Mouse (Mus musculus) splenic B cell, adult 2 months (primary cell): ENCODE measurements around the gene Ptprd.

Source experiments
- DNase-seq: peaks from one replicate; pipeline ENCODE4 v3.0.0-alpha.2; 2011; ENCODE audit warnings: low read depth, low spot score
- H3K27me3 ChIP-seq: 2 replicates; pipeline ENCODE4 v1.6.1; 2012; ENCODE audit warnings: mild to moderate bottlenecking, low read length, moderate library complexity, mixed read lengths; ENCODE audit not compliant: control insufficient read depth, poor library complexity, insufficient read depth, severe bottlenecking
- H3K36me3 ChIP-seq: 2 replicates; pipeline ENCODE4 v1.6.1; 2012; ENCODE audit warnings: mild to moderate bottlenecking, low read length, moderate library complexity, mixed read lengths; ENCODE audit not compliant: control insufficient read depth, poor library complexity, insufficient read depth, severe bottlenecking

Gene Ptprd

GRCm38 (mm10) chr4:77310127-77310788 is 901.5 kb downstream of the Ptprd start:
- DNase-seq = no peak
- Histone ChIP-seq H3K27me3 (no peaks in the 10 kb centered on the region), H3K36me3 (no peaks in the 10 kb centered on the region)

DNA sequence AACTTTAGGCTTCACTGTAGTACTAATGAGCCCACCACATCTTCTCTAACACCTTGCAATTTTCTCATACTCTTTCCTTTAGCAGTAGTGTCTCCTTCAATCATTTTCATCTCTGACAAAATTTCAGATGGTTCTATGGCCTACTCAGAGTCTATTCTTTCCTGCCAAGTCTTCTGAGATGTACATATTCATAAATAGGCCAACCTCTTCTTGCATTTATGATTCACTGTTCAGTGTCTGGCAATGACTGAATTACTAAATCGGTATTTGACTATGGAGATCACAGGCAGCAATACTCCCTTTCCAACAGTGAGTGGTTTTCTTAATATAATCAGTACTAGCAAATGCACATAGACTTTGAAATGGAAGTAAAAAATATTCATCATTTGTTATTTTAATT is 928.3 kb downstream of the Ptprd start:
- no peaks in the 10 kb centered on the region for H3K27me3 ChIP-seq
- DNase-seq = no peak
- H3K36me3 ChIP-seq = no peaks in the 10 kb centered on the region

GRCm38 (mm10) chr4:77277913-77278312 is 933.8 kb downstream of the Ptprd start:
- Histone ChIP-seq H3K27me3 (no peaks in the 10 kb centered on the region), H3K36me3 (no peaks in the 10 kb centered on the region)
- DNase-seq = no peak

- DNase-seq = no peak
- Histone ChIP-seq H3K36me3 (no peaks in the 10 kb centered on the region), H3K27me3 (no peaks in the 10 kb centered on the region)
Measured at GRCm38 (mm10) chr4:77259972-77260290, 951.8 kb downstream of the Ptprd start.

- no peaks in the 10 kb centered on the region for H3K27me3 ChIP-seq
- H3K36me3 ChIP-seq = no peaks in the 10 kb centered on the region
- no peak for DNase-seq
Measured at GRCm38 (mm10) chr4:77259250-77259971, 952.4 kb downstream of the Ptprd start.

- Histone ChIP-seq H3K27me3 (no peaks in the 10 kb centered on the region), H3K36me3 (no peaks in the 10 kb centered on the region)
- DNase-seq = no peak
Measured at GRCm38 (mm10) chr4:77251188-77251587, 960.6 kb downstream of the Ptprd start.

GRCm38 (mm10) chr4:77249801-77250200 is 962.0 kb downstream of the Ptprd start:
- no peak for DNase-seq
- no peaks in the 10 kb centered on the region for H3K27me3 ChIP-seq

GRCm38 (mm10) chr4:77248918-77249317 is 962.8 kb downstream of the Ptprd start:
- H3K36me3 ChIP-seq = no peaks in the 10 kb centered on the region
- no peak for DNase-seq
- no peaks in the 10 kb centered on the region for H3K27me3 ChIP-seq

More at GRCm38 (mm10) chr4:77249801-77250200, 962.0 kb downstream of the Ptprd start:
- no peaks in the 10 kb centered on the region for H3K36me3 ChIP-seq

- DNase-seq = no peak
- H3K27me3 ChIP-seq = no peaks in the 10 kb centered on the region
- no peaks in the 10 kb centered on the region for H3K36me3 ChIP-seq
Measured at GRCm38 (mm10) chr4:77241852-77242455, 969.8 kb downstream of the Ptprd start.

DNA sequence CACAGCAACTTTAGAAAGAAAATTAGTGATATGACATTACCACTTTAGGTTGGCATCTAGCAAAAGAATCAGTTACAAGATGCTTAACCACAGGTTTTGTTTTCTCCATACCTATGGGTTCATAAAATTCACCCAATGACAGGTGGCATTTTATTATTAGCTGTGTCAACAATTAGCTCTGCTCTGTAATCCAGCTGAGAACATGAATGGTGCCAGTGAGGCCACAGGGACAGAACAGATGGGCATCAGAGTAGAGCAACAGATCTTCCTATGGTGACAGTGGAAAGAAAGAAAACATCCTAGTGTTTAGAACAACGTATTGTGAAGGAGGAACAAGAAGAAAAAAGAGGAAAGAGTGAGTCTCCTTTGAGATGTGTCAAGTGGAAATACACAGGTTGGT is 973.6 kb downstream of the Ptprd start:
- no peak for DNase-seq
- no peaks in the 10 kb centered on the region for H3K36me3 ChIP-seq
- H3K27me3 ChIP-seq = no peaks in the 10 kb centered on the region

DNA sequence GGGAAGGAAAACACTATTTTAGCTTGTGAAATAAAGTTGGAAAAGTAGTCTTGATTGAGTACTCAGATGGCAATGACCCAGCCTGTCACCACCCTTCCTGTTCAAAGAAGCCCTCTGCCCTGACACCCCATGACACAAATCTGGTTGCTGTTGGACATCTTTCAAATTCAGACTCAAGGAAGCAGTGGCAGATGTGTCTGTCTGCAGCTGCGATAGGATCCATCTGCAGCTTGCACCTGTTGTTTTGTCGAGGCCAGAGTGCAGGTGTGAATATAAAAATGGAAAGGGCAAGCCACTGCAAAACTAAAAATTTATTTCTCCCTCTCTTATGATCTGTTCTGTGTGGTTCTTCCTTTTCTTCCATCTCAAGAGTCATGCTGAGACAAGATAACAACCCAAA is 978.5 kb downstream of the Ptprd start:
- Histone ChIP-seq H3K36me3 (no peaks in the 10 kb centered on the region), H3K27me3 (no peaks in the 10 kb centered on the region)
- no peak for DNase-seq

DNA sequence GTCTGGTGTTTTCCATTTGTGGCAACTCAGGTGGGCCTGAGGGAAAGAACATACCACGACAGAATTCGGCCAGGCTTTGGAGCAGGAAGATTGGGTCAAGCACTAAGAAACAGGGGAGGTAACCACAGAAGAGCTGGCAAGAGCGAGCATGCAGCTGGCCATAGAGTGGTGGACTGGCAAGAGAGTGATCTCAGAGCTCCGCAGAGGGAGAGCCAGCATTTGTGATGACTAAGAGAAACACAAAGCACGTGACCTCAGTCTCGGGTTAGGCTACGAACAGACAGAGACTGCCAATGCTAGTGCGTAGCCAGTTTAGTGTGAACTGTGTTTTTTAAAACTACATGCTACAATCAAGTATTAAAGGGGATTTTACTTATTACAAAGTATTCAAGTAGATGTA is 1042.9 kb downstream of the Ptprd start:
- Histone ChIP-seq H3K27me3 (no peaks in the 10 kb centered on the region), H3K36me3 (no peaks in the 10 kb centered on the region)
- DNase-seq = no peak

DNA sequence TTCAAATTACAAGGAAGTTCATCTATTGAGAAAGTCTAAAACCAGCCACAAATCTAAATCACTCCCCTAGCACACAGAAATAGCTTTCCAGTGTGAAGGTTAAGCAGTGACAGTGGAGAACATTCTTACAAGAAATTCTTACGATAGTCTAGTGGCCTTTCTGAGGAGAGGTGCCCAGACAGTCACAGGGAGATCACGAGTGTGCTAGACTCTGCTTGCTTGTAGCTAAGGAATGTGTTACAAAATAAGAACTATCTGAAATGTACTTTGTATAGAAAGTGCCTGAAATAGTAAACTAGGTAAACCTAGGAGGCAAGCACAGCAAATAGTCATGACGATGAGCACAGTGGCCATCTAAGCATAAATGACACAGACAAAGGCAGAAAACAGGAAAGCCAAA is 1054.2 kb downstream of the Ptprd start:
- no peak for DNase-seq
- Histone ChIP-seq H3K27me3 (no peaks in the 10 kb centered on the region), H3K36me3 (no peaks in the 10 kb centered on the region)

- Histone ChIP-seq H3K27me3 (no peaks in the 10 kb centered on the region), H3K36me3 (no peaks in the 10 kb centered on the region)
- DNase-seq = no peak
Measured at GRCm38 (mm10) chr4:77155561-77155960, 1056.2 kb downstream of the Ptprd start.

GRCm38 (mm10) chr4:77155037-77155436 is 1056.7 kb downstream of the Ptprd start:
- no peaks in the 10 kb centered on the region for H3K27me3 ChIP-seq
- no peaks in the 10 kb centered on the region for H3K36me3 ChIP-seq
- no peak for DNase-seq
